Mouse (Mus musculus) heart, embryonic 11.5 days (tissue): Measurements from ENCODE around the gene 4931409K22Rik. TPM values are rescaled to one million over a fixed set of nuclear protein-coding genes. Genes with fewer than 3 reads are reported as not detected.
A peak's percentile ranks its signal among the peaks of the same experiment; 100 is the strongest.

Experiments used
- ATAC-seq: fragments of 200-750 bp; cut with Nextera tagmentation; replicated peaks from 2 replicates; pipeline ENCODE4 v1.8.0; 2017; ENCODE audit warnings: moderate library complexity; ENCODE audit not compliant: insufficient number of reproducible peaks, low FRiP score, low TSS enrichment
- H3K27ac ChIP-seq: fragments of 300-500 bp; sonication (generic); 2 replicates; pipeline ENCODE4 v1.5.1; 2014; ENCODE audit warnings: mild to moderate bottlenecking, low read depth, low read length
- H3K27me3 ChIP-seq: fragments of 300-500 bp; sonication (generic); 2 replicates; pipeline ENCODE4 v1.6.1; 2014; ENCODE audit warnings: mild to moderate bottlenecking, low read length, mixed read lengths; ENCODE audit not compliant: control insufficient read depth, insufficient read depth
- H3K36me3 ChIP-seq: fragments of 300-500 bp; sonication (generic); 2 replicates; pipeline ENCODE4 v1.6.1; 2014; ENCODE audit warnings: mild to moderate bottlenecking, low read length, moderate library complexity, mixed read lengths; ENCODE audit not compliant: control insufficient read depth, insufficient read depth
- H3K4me1 ChIP-seq: fragments of 300-500 bp; sonication (generic); 2 replicates; pipeline ENCODE4 v1.6.1; 2014; ENCODE audit warnings: low read length; ENCODE audit not compliant: control insufficient read depth, insufficient read depth
- H3K4me2 ChIP-seq: fragments of 300-500 bp; sonication (generic); 2 replicates; pipeline ENCODE4 v1.6.1; 2014; ENCODE audit warnings: mild to moderate bottlenecking, moderate library complexity
- H3K4me3 ChIP-seq: fragments of 300-500 bp; sonication (generic); 2 replicates; pipeline ENCODE4 v1.5.1; 2014; ENCODE audit warnings: low read depth, low read length
- H3K9ac ChIP-seq: fragments of 300-500 bp; sonication (generic); 2 replicates; pipeline ENCODE4 v1.6.1; 2014; ENCODE audit warnings: mild to moderate bottlenecking, low read depth, low read length, moderate library complexity
- H3K9me3 ChIP-seq: fragments of 300-500 bp; sonication (generic); replicated peaks from 2 replicates; pipeline ENCODE4 v1.6.1; 2016; ENCODE audit warnings: low read length; ENCODE audit not compliant: control insufficient read depth
- WGBS: fragments of 180-500 bp; shearing (Covaris S2); extraction: QIAGEN DNeasy Blood & Tissue Kit; methylation state at CpG from one replicate; pipeline ENCODE4 v1.1.7; 2014; ENCODE audit not compliant: insufficient replicate concordance; 5-methylcytosine and 5-hydroxymethylcytosine counted together
- polyA plus RNA-seq: library from polyadenylated mRNA; unstranded; fragments of >200 nt; fragmentation: Nextera tagmentation; extraction: Ambion mirVana; gene quantifications from 2 replicates; pipeline ENCODE4 v1.2.1, GENCODE M21; 2014

The 4931409K22Rik gene
- polyA plus RNA-seq, 1 experiment from 2014 or later = not detected

- Histone ChIP-seq H3K9me3 (no peaks in the 10 kb centered on the region), H3K27me3 (no peaks in the 10 kb centered on the region), H3K27ac (no peak overlapping the region), H3K4me2 (no peak overlapping the region), H3K4me3 (no peak overlapping the region), H3K4me1 (peaks cover 39% of the 10 kb centered on the region), H3K36me3 (peaks cover 32% of the 10 kb centered on the region), H3K9ac (no peak overlapping the region)
- 53% methylated on average over 11 of the region's 11 CpGs for WGBS
- ATAC-seq = no peak
These were observed 40.0 kb upstream of the 4931409K22Rik start for GRCm38 (mm10) chr5:24596519-24597171.

GRCm38 (mm10) chr5:24595786-24596380, 39.3 kb upstream of the 4931409K22Rik start:
- Histone ChIP-seq H3K27me3 (no peaks in the 10 kb centered on the region), H3K27ac (no peak overlapping the region), H3K4me3 (no peak overlapping the region), H3K36me3 (peaks cover 39% of the 10 kb centered on the region), H3K9ac (0 out of 2 replicates have a peak overlapping the region, but pooled peaks have one; percentile 4), H3K9me3 (no peaks in the 10 kb centered on the region), H3K4me1 (peaks cover 43% of the 10 kb centered on the region), H3K4me2 (no peak overlapping the region)
- ATAC-seq = no peak
- WGBS = 78% methylated on average over 14 of the region's 14 CpGs

- WGBS = 88% methylated on average over 5 of the region's 5 CpGs
- no peaks in the 10 kb centered on the region for H3K9me3 ChIP-seq
- peaks cover 40% of the 10 kb centered on the region for H3K36me3 ChIP-seq
- no peak for ATAC-seq
- no peak overlapping the region for H3K9ac ChIP-seq
- no peaks in the 10 kb centered on the region for H3K27me3 ChIP-seq
- H3K4me1 ChIP-seq = peaks cover 38% of the 10 kb centered on the region
- no peak overlapping the region for H3K4me2 ChIP-seq
- H3K4me3 ChIP-seq = no peak overlapping the region
- no peak overlapping the region for H3K27ac ChIP-seq
These were observed 38.7 kb upstream of the 4931409K22Rik start for GRCm38 (mm10) chr5:24595261-24595660.

GRCm38 (mm10) chr5:24594346-24594745, 37.7 kb upstream of the 4931409K22Rik start:
- Histone ChIP-seq H3K27ac (no peak overlapping the region), H3K36me3 (peaks cover 40% of the 10 kb centered on the region), H3K4me3 (no peak overlapping the region), H3K4me1 (peaks cover 33% of the 10 kb centered on the region), H3K9me3 (no peaks in the 10 kb centered on the region), H3K9ac (no peak overlapping the region), H3K27me3 (no peaks in the 10 kb centered on the region), H3K4me2 (no peak overlapping the region)
- 85% methylated on average over 5 of the region's 5 CpGs for WGBS
- ATAC-seq = no peak

GRCm38 (mm10) chr5:24593928-24594327, 37.3 kb upstream of the 4931409K22Rik start:
- Histone ChIP-seq H3K27ac (no peak overlapping the region), H3K4me3 (no peak overlapping the region), H3K4me2 (no peak overlapping the region), H3K9ac (no peak overlapping the region), H3K27me3 (no peaks in the 10 kb centered on the region), H3K36me3 (peaks cover 40% of the 10 kb centered on the region), H3K4me1 (peaks cover 29% of the 10 kb centered on the region), H3K9me3 (no peaks in the 10 kb centered on the region)
- WGBS = 71% methylated on average over 10 of the region's 10 CpGs
- ATAC-seq = no peak

GRCm38 (mm10) chr5:24593230-24593629, 36.6 kb upstream of the 4931409K22Rik start:
- no peak overlapping the region for H3K4me3 ChIP-seq
- no peak overlapping the region for H3K9ac ChIP-seq
- ATAC-seq = no peak
- H3K4me2 ChIP-seq = no peak overlapping the region
- 77% methylated on average over 10 of the region's 10 CpGs for WGBS
- H3K27ac ChIP-seq = no peak overlapping the region
- H3K27me3 ChIP-seq = no peaks in the 10 kb centered on the region
- peaks cover 24% of the 10 kb centered on the region for H3K4me1 ChIP-seq
- no peaks in the 10 kb centered on the region for H3K9me3 ChIP-seq
- peaks cover 40% of the 10 kb centered on the region for H3K36me3 ChIP-seq

- H3K36me3 ChIP-seq = peaks cover 40% of the 10 kb centered on the region
- H3K4me1 ChIP-seq = peaks cover 26% of the 10 kb centered on the region
- no peaks in the 10 kb centered on the region for H3K27me3 ChIP-seq
- H3K4me2 ChIP-seq = no peak overlapping the region
- WGBS = 59% methylated on average over 21 of the region's 21 CpGs
- H3K9ac ChIP-seq = no peak overlapping the region
- H3K9me3 ChIP-seq = no peaks in the 10 kb centered on the region
- H3K27ac ChIP-seq = no peak overlapping the region
- ATAC-seq = no peak
- H3K4me3 ChIP-seq = no peak overlapping the region
These were observed 36.0 kb upstream of the 4931409K22Rik start for GRCm38 (mm10) chr5:24592471-24593160.

- WGBS = 65% methylated on average over 24 of the region's 24 CpGs
- Histone ChIP-seq H3K36me3 (peaks cover 40% of the 10 kb centered on the region), H3K9me3 (no peaks in the 10 kb centered on the region), H3K4me2 (peak overlapping the region; percentile 41; the same call in 1 of the 2 replicates), H3K4me3 (no peak overlapping the region), H3K4me1 (peaks cover 31% of the 10 kb centered on the region), H3K9ac (peak overlapping the region; percentile 28; the same call in 1 of the 2 replicates), H3K27ac (no peak overlapping the region), H3K27me3 (no peaks in the 10 kb centered on the region)
- ATAC-seq = no peak
These were observed 35.3 kb upstream of the 4931409K22Rik start for GRCm38 (mm10) chr5:24591796-24592470.
